In the genomic region with DNA sequence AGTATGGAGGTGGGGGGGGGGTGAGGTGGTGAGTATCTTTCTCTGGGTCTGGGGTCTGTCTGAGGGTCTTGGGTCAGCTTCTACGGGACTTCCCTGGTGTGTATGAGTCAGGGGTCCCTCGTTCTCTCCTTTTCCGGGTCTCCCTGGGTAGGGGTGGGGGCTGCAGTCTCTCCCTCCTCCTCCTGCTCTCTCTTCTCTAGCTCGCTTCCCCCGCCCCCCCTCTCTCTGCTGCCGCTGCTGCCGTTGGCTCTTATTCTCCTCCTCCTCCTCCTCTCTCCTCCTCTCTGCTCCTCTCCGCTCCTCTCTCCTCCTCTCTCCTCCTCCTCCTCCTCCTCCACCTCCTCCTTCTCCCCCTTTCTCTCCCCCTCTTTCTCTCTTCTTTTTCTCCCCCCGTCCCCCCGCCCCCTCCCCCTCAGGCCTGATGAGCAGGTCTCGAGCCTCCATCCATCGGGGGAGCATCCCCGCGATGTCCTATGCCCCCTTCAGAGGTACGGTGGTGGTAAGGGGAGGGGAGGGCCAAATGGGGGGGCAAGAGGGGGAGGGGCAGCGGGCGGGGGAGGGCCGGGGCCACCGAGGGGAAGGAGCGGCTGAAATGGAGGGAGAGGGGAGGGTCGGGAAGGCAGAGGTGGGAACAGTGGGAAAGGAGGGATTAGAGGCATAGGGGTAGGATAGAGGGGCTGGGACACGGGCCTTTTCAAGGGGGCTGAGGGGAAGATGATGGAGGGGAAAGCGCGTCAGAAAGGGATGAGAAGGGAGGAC, we compare ENCODE assay signal across 8 mouse cellular contexts. TPM values are rescaled to one million over a fixed set of nuclear protein-coding genes. Genes with fewer than 3 reads are reported as not detected.
DNase-seq lines count a peak whose midpoint lies in the region; ATAC-seq lines count a peak whose summit lies in the region.

Syngap1 (plus strand) TSS at position 223 of the 759 bp plus-strand sequence.

- peak; percentile 50 for DNase-seq in 3T3-L1 (ENCODE audit: low read depth, low spot score)
- DNase-seq in kidney, postnatal 4 days, result peak; percentile 75 to 80
- DNase-seq in mesoderm, embryonic 11.5 days (ENCODE audit: low read depth, low spot score), result peak; percentile 46
- DNase-seq in thymus, postnatal 25 days, result peak; percentile 25

- H3K27ac ChIP-seq in brown adipose tissue, adult 24 weeks (replicated peaks; ENCODE audit: low read depth, low read length), result peak within 1 kb of the TSS; percentile 72
- H3K27ac ChIP-seq in forebrain, embryonic 16.5 days (ENCODE audit: low read length), result peak within 1 kb of the TSS; percentile 96

- peak within 1 kb of the TSS; percentile 78 for H3K9ac ChIP-seq in forebrain, embryonic 16.5 days (replicated peaks; ENCODE audit: low read depth, low read length)

- no peaks in the 10 kb centered on the region for H3K9me3 ChIP-seq in erythroblast, embryonic 14.5 days (ENCODE audit: control insufficient read depth, low read length)
- no peaks in the 10 kb centered on the region for H3K9me3 ChIP-seq in forebrain, embryonic 16.5 days (ENCODE audit: control insufficient read depth, low read length)

- ATAC-seq in erythroblast, adult 5-6 weeks (replicated peaks; ENCODE audit: low FRiP score, poor library complexity, severe bottlenecking), result no peak
- ATAC-seq in forebrain, embryonic 16.5 days, result peak; percentile 37

- peaks cover 58% of the 10 kb centered on the region for H3K4me1 ChIP-seq in erythroblast, embryonic 14.5 days (ENCODE audit: control insufficient read depth)
- H3K4me1 ChIP-seq in brown adipose tissue, adult 24 weeks (ENCODE audit: control insufficient read depth, insufficient read depth, insufficient read length, low read length), result peaks cover 2% of the 10 kb centered on the region
- peaks cover 59% of the 10 kb centered on the region for H3K4me1 ChIP-seq in forebrain, embryonic 16.5 days (replicated peaks; ENCODE audit: control insufficient read depth, insufficient read depth, low read length)

- peaks cover 6% of the 10 kb centered on the region; the same call in 1 of the 2 replicates for H3K27me3 ChIP-seq in erythroblast, embryonic 14.5 days (ENCODE audit: control insufficient read depth)
- H3K27me3 ChIP-seq in forebrain, embryonic 16.5 days (replicated peaks; ENCODE audit: control insufficient read depth, insufficient read depth, low read length), result no peaks in the 10 kb centered on the region

- H3K4me2 ChIP-seq in forebrain, embryonic 16.5 days (ENCODE audit: low read length), result peak within 1 kb of the TSS; percentile 84

- peak within 1 kb of the TSS; percentile 86 for H3K4me3 ChIP-seq in erythroblast, embryonic 14.5 days (replicated peaks)
- peak within 1 kb of the TSS; percentile 55 for H3K4me3 ChIP-seq in brown adipose tissue, adult 24 weeks (ENCODE audit: insufficient read depth, low read depth, low read length)
- peak within 1 kb of the TSS; percentile 79 for H3K4me3 ChIP-seq in forebrain, embryonic 16.5 days (replicated peaks; ENCODE audit: low read length)

- peaks cover 17% of the 10 kb centered on the region for H3K36me3 ChIP-seq in erythroblast, embryonic 14.5 days (ENCODE audit: control insufficient read depth)
- no peaks in the 10 kb centered on the region for H3K36me3 ChIP-seq in forebrain, embryonic 16.5 days (ENCODE audit: control insufficient read depth, insufficient read depth)

- 2% methylated on average over 23 of the region's 24 CpGs for WGBS in forebrain, embryonic 16.5 days

RNA-seq across cellular contexts. Expression of gene Syngap1, which starts in this region (rescaled TPM):
- polyA plus RNA-seq in erythroblast, embryonic 14.5 days (2012), result 0.78 and 0.86 TPM in 2 replicates
- 0.42 and 2.5 TPM in 2 replicates for total RNA-seq in erythroblast, adult 5-6 weeks (2015; ENCODE audit: low replicate concordance)
- 0.60 and 5.3 TPM in 2 replicates for total RNA-seq in erythroblast, adult 5-6 weeks (2017; ENCODE audit: low replicate concordance)
- polyA plus RNA-seq in brown adipose tissue, adult 24 weeks (2012; ENCODE audit: insufficient read depth, insufficient read length, missing spikeins), result 1.1 and 1.6 TPM in 2 replicates
- 5.4 and 5.8 TPM in 2 replicates for polyA plus RNA-seq in forebrain, embryonic 16.5 days (2015; fragmentation: Nextera tagmentation; extraction: Ambion mirVana)

Comparison
In these comparisons a context has a peak if more than half of its experiments do, and no peak if none do; other contexts are left out.
1. DNase-seq: peak in every context shown above with its lines; median percentile 78 in kidney, postnatal 4 days; 50 in 3T3-L1; 46 in mesoderm, embryonic 11.5 days; 25 in thymus, postnatal 25 days.